Mouse (Mus musculus) NIH3T3 (cell line): ENCODE results near the gene Scgb1b2.

ENCODE experiments used
- DNase-seq: peaks from one replicate; pipeline ENCODE4 v3.0.0-alpha.2; 2012; ENCODE audit warnings: low read depth

Scgb1b2 gene

GRCm38 (mm10) chr7:31291721-31292120, at the start of gene Scgb1b2:
Scgb1b2 (minus strand) TSS chr7:31291821.
- DNase-seq: no peak

- DNase-seq: no peak
Measured at GRCm38 (mm10) chr7:31290208-31290607, 1.4 kb downstream of the Scgb1b2 start, which contains the start of gene Scgb2b2. Scgb2b2 (plus strand) TSS chr7:31290508.
